Mouse (Mus musculus) midbrain, postnatal 0 days (tissue): ENCODE data around the gene Nr1d2. TPM values are rescaled to one million over a fixed set of nuclear protein-coding genes. Genes with fewer than 3 reads are reported as not detected.
"Not testable (repeated sequence)": the region's sequence is repeated elsewhere in the genome, so short reads cannot be mapped to it uniquely, and the experiment has no call there.

Source experiments
- ATAC-seq: fragments of 200-750 bp; cut with Nextera tagmentation; 2 replicates; pipeline ENCODE4 v1.8.0; 2017; ENCODE audit warnings: moderate number of reproducible peaks, mild to moderate bottlenecking, moderate TSS enrichment, moderate library complexity; ENCODE audit not compliant: low FRiP score
- DNase-seq: peaks from one replicate; pipeline ENCODE4 v3.0.0-alpha.2; 2015; ENCODE audit warnings: low spot score
- H3K27ac ChIP-seq: fragments of 300-500 bp; sonication (generic); 2 replicates; pipeline ENCODE4 v1.5.1; 2014; ENCODE audit warnings: low read depth, mild to moderate bottlenecking, low read length, mixed read lengths
- H3K27me3 ChIP-seq: fragments of 300-500 bp; sonication (generic); 2 replicates; pipeline ENCODE4 v1.6.1; 2014; ENCODE audit warnings: low read length, control low read depth, mixed read lengths; ENCODE audit not compliant: insufficient read depth
- H3K36me3 ChIP-seq: fragments of 300-500 bp; sonication (generic); 2 replicates; pipeline ENCODE4 v1.6.1; 2014; ENCODE audit warnings: low read length, control low read depth, mixed read lengths; ENCODE audit not compliant: insufficient read depth
- H3K4me1 ChIP-seq: fragments of 300-500 bp; sonication (generic); 2 replicates; pipeline ENCODE4 v1.6.1; 2014; ENCODE audit warnings: mild to moderate bottlenecking, control low read depth, antibody characterized with exemption, low read length, mixed read lengths; ENCODE audit not compliant: insufficient read depth
- H3K4me2 ChIP-seq: fragments of 300-500 bp; sonication (generic); 2 replicates; pipeline ENCODE4 v1.6.1; 2014; ENCODE audit warnings: low read depth, mild to moderate bottlenecking, low read length, mixed read lengths; ENCODE audit not compliant: poor library complexity, severe bottlenecking
- H3K4me3 ChIP-seq: fragments of 300-500 bp; sonication (generic); 2 replicates; pipeline ENCODE4 v1.5.1; 2014; ENCODE audit warnings: low read depth, mild to moderate bottlenecking, low read length, moderate library complexity
- H3K9ac ChIP-seq: fragments of 300-500 bp; sonication (generic); replicated peaks from 2 replicates; pipeline ENCODE4 v1.6.1; 2014; ENCODE audit warnings: mild to moderate bottlenecking, low read length, moderate library complexity, mixed read lengths; ENCODE audit not compliant: poor library complexity, severe bottlenecking
- H3K9me3 ChIP-seq: fragments of 300-500 bp; sonication (generic); 2 replicates; pipeline ENCODE4 v1.6.1; 2016; ENCODE audit warnings: low read length, control low read depth
- CTCF ChIP-seq: IDR thresholded peaks from 2 replicates; pipeline ENCODE4 v1.5.1; 2016; ENCODE audit warnings: antibody characterized with exemption, mild to moderate bottlenecking
- WGBS: fragments of 180-500 bp; shearing (Covaris S2); extraction: QIAGEN DNeasy Blood & Tissue Kit; methylation state at CpG from one replicate; pipeline ENCODE4 v1.1.7; 2014; 5-methylcytosine and 5-hydroxymethylcytosine counted together
- polyA plus RNA-seq: library from polyadenylated mRNA; unstranded; fragments of >200 nt; fragmentation: Nextera tagmentation; extraction: Ambion mirVana; gene quantifications from 2 replicates; pipeline ENCODE4 v1.2.1, GENCODE M21; 2015
- total RNA-seq: library from RNA; depleted of rRNA; stranded (reverse); fragments of >200 nt; gene quantifications from 2 replicates; pipeline ENCODE4 v1.2.3, GENCODE M21; 2014

Gene Nr1d2
- total and polyA plus RNA-seq, 2 experiments from 2014 or later: 9.5 to 20.4 TPM

- Histone ChIP-seq H3K4me2 (no peak overlapping the region), H3K27me3 (no peaks in the 10 kb centered on the region), H3K9ac (no peak overlapping the region), H3K4me3 (no peak overlapping the region), H3K9me3 (no peaks in the 10 kb centered on the region), H3K36me3 (no peaks in the 10 kb centered on the region), H3K4me1 (no peaks in the 10 kb centered on the region), H3K27ac (no peak overlapping the region)
- no peak for DNase-seq
- no peak for TF ChIP-seq CTCF
- ATAC-seq: no peak
- WGBS: 94% methylated on average over 6 of the region's 6 CpGs
Observed at GRCm38 (mm10) chr14:18221977-18222376, 16.9 kb downstream of the Nr1d2 start.

GRCm38 (mm10) chr14:18217158-18217557 is 21.8 kb downstream of the Nr1d2 start:
- no peaks in the 10 kb centered on the region for H3K36me3 ChIP-seq
- H3K27me3 ChIP-seq: no peaks in the 10 kb centered on the region
- no peak overlapping the region for H3K9ac ChIP-seq
- ATAC-seq (no peak), DNase-seq (no peak)
- H3K9me3 ChIP-seq: no peaks in the 10 kb centered on the region
- H3K27ac ChIP-seq: no peak overlapping the region
- 96% methylated on average over 1 of the region's 1 CpGs for WGBS
- H3K4me3 ChIP-seq: no peak overlapping the region
- no peak overlapping the region for H3K4me2 ChIP-seq
- TF ChIP-seq CTCF: no peak
- no peaks in the 10 kb centered on the region for H3K4me1 ChIP-seq

- Histone ChIP-seq H3K36me3 (no peaks in the 10 kb centered on the region), H3K27me3 (no peaks in the 10 kb centered on the region), H3K27ac (no peak overlapping the region), H3K4me2 (no peak overlapping the region), H3K9me3 (no peaks in the 10 kb centered on the region), H3K4me3 (no peak overlapping the region), H3K4me1 (no peaks in the 10 kb centered on the region), H3K9ac (no peak overlapping the region)
- DNase-seq: no peak
- WGBS: 87% methylated on average over 6 of the region's 6 CpGs
- ATAC-seq: no peak
- TF ChIP-seq CTCF: no peak
Observed at GRCm38 (mm10) chr14:18216428-18216827, 22.5 kb downstream of the Nr1d2 start.

- peak; percentile 65 for TF ChIP-seq CTCF
- H3K27ac ChIP-seq: no peak overlapping the region
- 0 out of 2 replicates have a peak, but pooled peaks cover 2% of the 10 kb centered on the region for H3K36me3 ChIP-seq
- no peak overlapping the region for H3K9ac ChIP-seq
- H3K9me3 ChIP-seq: no peaks in the 10 kb centered on the region
- H3K27me3 ChIP-seq: no peaks in the 10 kb centered on the region
- no peak overlapping the region for H3K4me2 ChIP-seq
- 0 out of 2 replicates have a peak, but pooled peaks have one; percentile 63 for ATAC-seq
- DNase-seq: peak; percentile 53
- no peaks in the 10 kb centered on the region for H3K4me1 ChIP-seq
- H3K4me3 ChIP-seq: no peak overlapping the region
- WGBS: 85% methylated on average over 3 of the region's 3 CpGs
Observed at GRCm38 (mm10) chr14:18210795-18211194, 28.1 kb downstream of the Nr1d2 start.

GRCm38 (mm10) chr14:18204315-18204714 is 34.6 kb downstream of the Nr1d2 start:
- not testable (repeated sequence) for H3K27me3 ChIP-seq, H3K4me1 ChIP-seq, H3K4me2 ChIP-seq, H3K27ac ChIP-seq, H3K9me3 ChIP-seq, H3K9ac ChIP-seq, H3K36me3 ChIP-seq, H3K4me3 ChIP-seq, ATAC-seq, DNase-seq
- WGBS: 92% methylated on average over 1 of the region's 1 CpGs

- Histone ChIP-seq H3K4me2 (no peak overlapping the region), H3K27ac (no peak overlapping the region), H3K9me3 (0 out of 2 replicates have a peak, but pooled peaks cover 4% of the 10 kb centered on the region), H3K27me3 (no peaks in the 10 kb centered on the region), H3K36me3 (0 out of 2 replicates have a peak, but pooled peaks cover 2% of the 10 kb centered on the region), H3K9ac (no peak overlapping the region), H3K4me3 (no peak overlapping the region), H3K4me1 (no peaks in the 10 kb centered on the region)
- 93% methylated on average over 5 of the region's 5 CpGs for WGBS
- ATAC-seq (0 out of 2 replicates have a peak, but pooled peaks have one; percentile 34), DNase-seq (no peak)
- TF ChIP-seq CTCF: no peak
Observed at GRCm38 (mm10) chr14:18201413-18201812, 37.5 kb downstream of the Nr1d2 start.
